Mouse (Mus musculus) bone marrow macrophage, adult 2 months (primary cell): ENCODE measurements around the gene Trappc6a.

ENCODE experiments used
- CTCF ChIP-seq: IDR thresholded peaks from 2 replicates; pipeline ENCODE4 v1.5.1; 2012; ENCODE audit warnings: low read depth, mild to moderate bottlenecking, low read length, moderate library complexity
- POLR2A ChIP-seq: IDR thresholded peaks from 2 replicates; pipeline ENCODE4 v1.6.1; 2012; ENCODE audit warnings: mild to moderate bottlenecking, low read depth, low read length, borderline replicate concordance

GRCm38 (mm10) chr7:19557086-19557485, 48.9 kb downstream of the Trappc6a start:
- TF ChIP-seq CTCF (no peak), POLR2A (no peak)
